Mouse (Mus musculus) thymus, adult 2 months (tissue): Measurements from ENCODE around the gene Reck. TPM values are rescaled to one million over a fixed set of nuclear protein-coding genes. Genes with fewer than 3 reads are reported as not detected.

Experiments
- DNase-seq: peaks from one replicate; pipeline ENCODE4 v3.0.0; 2021
- H3K27ac ChIP-seq: fragments of 200-500 bp; 2 replicates; pipeline ENCODE4 v1.5.1; 2012; ENCODE audit warnings: low read length, control low read depth; ENCODE audit not compliant: control insufficient read depth, insufficient read depth
- H3K27me3 ChIP-seq: fragments of 200-500 bp; 2 replicates; pipeline ENCODE4 v1.6.1; 2012; ENCODE audit warnings: mild to moderate bottlenecking, low read length, moderate library complexity, mixed read lengths; ENCODE audit not compliant: control insufficient read depth, insufficient read depth
- H3K36me3 ChIP-seq: fragments of 200-500 bp; 2 replicates; pipeline ENCODE4 v1.6.1; 2012; ENCODE audit warnings: mild to moderate bottlenecking, low read length, moderate library complexity; ENCODE audit not compliant: control insufficient read depth, insufficient read depth
- H3K4me1 ChIP-seq: fragments of 200-500 bp; replicated peaks from 2 replicates; pipeline ENCODE4 v1.6.1; 2012; ENCODE audit warnings: low read length; ENCODE audit not compliant: control insufficient read depth, insufficient read depth
- H3K4me3 ChIP-seq: fragments of 200-500 bp; 2 replicates; pipeline ENCODE4 v1.5.1; 2012; ENCODE audit warnings: mild to moderate bottlenecking, low read length, control low read depth, moderate library complexity; ENCODE audit not compliant: control insufficient read depth, insufficient read depth
- CTCF ChIP-seq: fragments of 200-500 bp; IDR thresholded peaks from 2 replicates; pipeline ENCODE4 v1.5.1; 2012; ENCODE audit warnings: mild to moderate bottlenecking, control low read depth, low read length, moderate library complexity, borderline replicate concordance; ENCODE audit not compliant: control insufficient read depth, poor library complexity, insufficient read depth; ENCODE audit errors: extremely low read depth
- POLR2A ChIP-seq: fragments of 200-500 bp; IDR thresholded peaks from 2 replicates; pipeline ENCODE4 v1.6.1; 2012; ENCODE audit warnings: mild to moderate bottlenecking, low read length, control low read depth, moderate library complexity; ENCODE audit not compliant: control insufficient read depth, poor library complexity, insufficient read depth; ENCODE audit errors: extremely low read depth
- WGBS: fragments of 180-500 bp; shearing (Covaris S2); methylation state at CpG from one replicate; pipeline ENCODE4 v1.1.7; 2018; 5-methylcytosine and 5-hydroxymethylcytosine counted together
- polyA plus RNA-seq: library from polyadenylated mRNA; depleted of rRNA; stranded (reverse); fragments of >200 nt; gene quantifications from 2 replicates; pipeline ENCODE4 v1.2.3, GENCODE M21; 2012

The Reck gene
- polyA plus RNA-seq, 1 experiment, result 3.3 TPM

DNA sequence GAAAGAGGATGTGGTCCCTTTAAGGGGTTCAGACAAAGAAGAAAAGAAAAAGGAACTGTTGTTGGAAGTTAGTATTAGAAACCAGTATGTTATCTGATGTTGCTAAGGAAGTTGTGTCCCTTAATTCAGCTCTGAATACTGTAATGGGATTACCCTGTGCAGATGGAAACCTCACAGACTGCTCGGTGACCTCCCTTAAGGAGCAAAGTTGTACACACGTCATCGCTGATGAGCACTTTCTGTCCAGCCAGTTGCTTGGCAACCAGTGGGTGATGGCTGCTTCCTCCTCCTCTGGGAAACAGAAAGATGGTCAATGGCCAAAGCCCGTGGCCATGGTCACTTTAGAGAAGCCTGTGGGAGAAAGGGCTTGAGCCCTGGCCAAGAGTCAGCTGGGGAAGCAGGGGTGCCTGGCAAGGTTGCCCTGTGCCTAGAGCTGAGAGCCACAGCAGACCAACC, 98.2 kb downstream of the Reck start:
- Histone ChIP-seq H3K27me3 (no peaks in the 10 kb centered on the region), H3K4me1 (peaks cover 37% of the 10 kb centered on the region), H3K27ac (no peak overlapping the region), H3K36me3 (no peaks in the 10 kb centered on the region), H3K4me3 (no peak overlapping the region)
- TF ChIP-seq POLR2A (no peak), CTCF (no peak)
- no peak for DNase-seq
- 5% methylated on average over 4 of the region's 4 CpGs for WGBS

DNA sequence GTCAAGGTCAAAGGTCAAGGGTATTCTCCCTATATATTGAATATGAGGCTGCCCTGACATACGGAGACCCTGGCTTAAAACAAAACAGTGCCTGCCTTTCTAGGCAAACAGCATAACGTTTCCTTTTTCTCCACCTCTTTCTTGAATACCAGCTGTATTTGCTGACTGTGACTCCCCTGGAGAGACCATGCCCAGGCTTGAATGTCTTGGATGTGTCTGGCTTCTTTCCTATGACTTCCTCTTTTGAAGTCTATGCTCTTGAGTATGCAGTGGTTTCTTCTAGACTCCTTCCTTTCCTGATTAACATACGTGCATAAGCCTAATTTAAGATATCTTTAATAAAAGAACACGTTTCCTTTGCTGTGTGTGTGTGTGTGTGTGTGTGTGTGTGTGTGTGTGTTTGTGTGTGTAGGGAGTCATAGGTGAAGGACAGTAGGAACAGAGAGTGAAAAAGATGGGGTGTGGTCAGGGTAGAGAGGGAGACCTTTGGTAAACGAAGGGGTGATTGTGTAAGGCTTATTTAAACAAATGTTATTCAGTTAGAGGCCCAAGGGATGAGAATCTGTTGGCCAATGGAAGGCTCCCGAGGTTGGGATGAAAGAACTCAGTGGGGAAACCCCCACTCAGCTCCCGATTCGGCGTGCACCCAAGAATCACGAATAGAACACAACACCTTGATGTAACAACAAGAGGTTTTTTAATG, 99.7 kb downstream of the Reck start:
- no peak for DNase-seq
- no peak overlapping the region for H3K27ac ChIP-seq
- H3K4me3 ChIP-seq, result no peak overlapping the region
- no peak for TF ChIP-seq POLR2A
- no peak for TF ChIP-seq CTCF
- no peaks in the 10 kb centered on the region for H3K27me3 ChIP-seq
- WGBS, result 65% methylated on average over 10 of the region's 10 CpGs
- H3K4me1 ChIP-seq, result peaks cover 31% of the 10 kb centered on the region
- no peaks in the 10 kb centered on the region for H3K36me3 ChIP-seq

DNA sequence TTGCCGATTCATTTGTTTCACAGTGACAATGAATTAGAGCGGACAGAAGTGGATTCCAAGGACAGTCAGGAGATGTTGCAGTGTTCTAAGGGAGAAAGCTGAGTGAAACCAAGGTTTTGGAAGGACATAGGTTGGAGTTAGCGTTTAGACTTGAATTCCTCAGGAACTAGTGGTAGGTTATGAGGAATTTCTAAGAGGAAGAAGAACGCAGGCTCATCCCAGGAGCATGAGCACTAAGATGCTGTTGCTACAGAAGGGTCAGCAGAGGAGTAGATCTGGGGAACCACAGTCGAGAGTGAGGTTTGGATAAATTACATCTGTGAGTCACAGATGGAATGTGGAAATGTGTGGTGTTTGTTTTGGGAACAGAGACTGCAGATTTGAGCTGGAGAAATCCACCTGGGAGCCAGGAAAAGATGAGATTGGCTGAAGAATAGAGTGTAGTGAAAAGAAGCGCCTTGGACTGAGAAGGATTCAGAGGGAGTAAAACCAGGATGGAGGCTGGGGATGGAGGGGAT, 101.0 kb downstream of the Reck start:
- peaks cover 21% of the 10 kb centered on the region for H3K4me1 ChIP-seq
- no peaks in the 10 kb centered on the region for H3K36me3 ChIP-seq

DNA sequence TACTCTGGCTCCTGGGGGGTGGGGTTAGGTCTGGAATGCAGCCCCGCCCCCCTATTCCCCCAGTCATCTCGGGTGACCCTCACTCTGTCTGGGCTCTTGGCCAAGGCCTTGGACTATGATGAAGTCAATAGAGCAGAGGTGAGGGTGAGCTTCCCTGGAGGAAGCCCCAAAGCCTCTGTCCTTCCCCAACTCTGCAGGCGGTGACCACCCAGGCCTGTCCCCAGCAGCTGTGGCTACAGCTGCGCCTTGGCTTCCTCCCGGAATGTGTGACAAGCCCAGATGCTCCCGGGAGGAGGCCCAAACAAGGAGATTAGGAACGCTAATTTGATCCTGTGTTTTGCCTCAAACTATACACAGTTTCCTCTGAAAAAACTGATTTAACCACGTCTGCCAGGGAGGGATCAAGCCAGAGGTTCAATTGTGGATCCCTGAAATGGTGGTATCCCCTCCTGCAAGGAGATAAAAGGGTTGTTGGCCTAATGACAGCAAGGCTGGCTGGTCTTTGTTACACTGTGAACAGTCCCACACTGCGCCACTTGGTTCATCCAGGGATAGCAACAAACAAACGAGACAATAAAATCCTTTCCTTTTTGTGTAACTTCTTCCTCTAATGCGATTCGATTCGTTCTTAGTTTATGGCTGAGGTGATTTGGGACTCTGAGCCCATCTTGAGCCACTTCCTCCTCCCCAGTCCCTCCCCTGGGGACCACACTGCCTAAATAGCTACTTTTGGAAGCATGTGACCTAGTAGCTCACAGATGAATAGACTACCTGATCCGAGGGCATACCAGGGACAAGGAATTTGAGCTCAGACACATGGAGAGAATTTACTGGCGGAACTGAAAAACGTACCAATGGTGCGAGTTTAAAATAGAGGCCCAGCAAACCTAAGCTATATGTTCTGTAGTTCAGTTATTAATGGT, 103.5 kb downstream of the Reck start:
- Histone ChIP-seq H3K4me3 (no peak overlapping the region), H3K4me1 (peaks cover 7% of the 10 kb centered on the region), H3K36me3 (no peaks in the 10 kb centered on the region), H3K27ac (no peak overlapping the region), H3K27me3 (no peaks in the 10 kb centered on the region)
- TF ChIP-seq POLR2A (no peak), CTCF (no peak)
- DNase-seq, result no peak
- WGBS, result 78% methylated on average over 17 of the region's 17 CpGs

More for the DNA sequence above, 101.0 kb downstream of the Reck start:
- 94% methylated on average over 6 of the region's 6 CpGs for WGBS
- H3K4me3 ChIP-seq, result no peak overlapping the region
- no peaks in the 10 kb centered on the region for H3K27me3 ChIP-seq
- TF ChIP-seq POLR2A (no peak), CTCF (no peak)
- no peak overlapping the region for H3K27ac ChIP-seq
- no peak for DNase-seq

DNA sequence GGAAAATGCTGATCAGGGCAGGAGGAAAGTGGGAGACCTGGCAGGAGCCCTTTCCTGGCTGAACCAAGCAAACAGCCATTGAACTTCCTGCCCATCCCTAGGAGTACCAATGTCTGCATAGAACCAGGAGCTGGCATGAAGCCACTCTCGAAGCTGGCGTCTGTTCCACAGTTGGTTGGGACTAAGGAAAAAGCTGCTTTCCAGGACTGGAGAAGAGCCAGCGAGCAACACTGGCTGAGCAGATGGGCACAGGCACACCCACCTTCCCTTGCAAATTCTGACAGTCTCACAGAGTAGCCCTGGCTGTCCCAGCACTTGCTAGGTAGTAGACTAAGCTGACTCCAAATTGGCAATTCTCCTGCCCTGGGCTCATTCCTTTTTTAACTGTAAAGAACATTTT, 104.4 kb downstream of the Reck start:
- Histone ChIP-seq H3K4me3 (no peak overlapping the region), H3K27me3 (no peaks in the 10 kb centered on the region), H3K27ac (no peak overlapping the region), H3K36me3 (no peaks in the 10 kb centered on the region), H3K4me1 (peaks cover 3% of the 10 kb centered on the region)
- TF ChIP-seq POLR2A (no peak), CTCF (no peak)
- WGBS, result 93% methylated on average over 3 of the region's 3 CpGs
- no peak for DNase-seq

DNA sequence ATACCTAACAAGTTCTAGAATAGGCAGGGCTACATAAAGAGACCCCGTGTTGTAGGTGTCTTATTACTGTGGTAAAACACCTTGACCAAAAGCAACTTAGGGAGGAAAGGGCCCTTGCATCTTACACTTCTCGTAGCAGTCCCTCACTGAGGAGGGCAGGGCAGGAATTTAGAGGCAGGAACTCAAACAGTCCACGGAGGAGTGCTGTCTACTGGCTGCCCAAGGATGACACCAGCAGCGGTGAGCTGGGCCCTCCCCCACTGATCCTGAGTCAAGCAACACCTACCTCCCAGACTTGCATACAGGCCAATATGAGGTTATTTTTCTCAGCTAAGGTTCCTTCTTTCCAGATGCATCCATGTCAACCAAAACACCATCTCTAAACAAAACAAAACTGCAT, 104.9 kb downstream of the Reck start:
- Histone ChIP-seq H3K4me3 (no peak overlapping the region), H3K27me3 (no peaks in the 10 kb centered on the region), H3K27ac (no peak overlapping the region), H3K36me3 (no peaks in the 10 kb centered on the region), H3K4me1 (peaks cover 3% of the 10 kb centered on the region)
- TF ChIP-seq CTCF (no peak), POLR2A (no peak)
- no peak for DNase-seq
- 90% methylated on average over 4 of the region's 4 CpGs for WGBS
